In genomic region chr8:12040924-12041323, GRCm38 (mm10) we compare ENCODE assay signal across 21 mouse cellular contexts.
DNase-seq lines count a peak whose midpoint lies in the region; ATAC-seq lines count a peak whose summit lies in the region.
"Had no signal": no experiment of that assay in that cellular context is flagged by ENCODE, and none has a peak within 500 bp of the region (broad histone marks: within the 10 kb centered on the region; RNA-seq: fewer than 3 reads in every experiment).

No protein-coding gene starts in this region.

- H3K36me3 ChIP-seq in heart, embryonic 14.5 days (ENCODE audit: control insufficient read depth, insufficient read depth, low read length): no peaks in the 10 kb centered on the region
- H3K36me3 ChIP-seq in lung, embryonic 16.5 days (ENCODE audit: control insufficient read depth, insufficient read depth, low read length): no peaks in the 10 kb centered on the region
- H3K36me3 ChIP-seq in intestine, embryonic 15.5 days: no peaks in the 10 kb centered on the region
- no peaks in the 10 kb centered on the region for H3K36me3 ChIP-seq in forebrain, embryonic 14.5 days (ENCODE audit: control insufficient read depth, insufficient read depth, low read length)
- H3K36me3 ChIP-seq: G1E; heart, embryonic 15.5 days; hindbrain, embryonic 12.5 days; limb, embryonic 12.5 days had no signal

- intact Hi-C loops in heart, postnatal 10 days (cut with DNase I): no loop called here

- WGBS in heart, embryonic 14.5 days: 64% methylated on average over 3 of the region's 3 CpGs
- whole genome bisulfite sequencing in lung, embryonic 16.5 days: 46% methylated on average over 3 of the region's 3 CpGs
- WGBS in intestine, embryonic 15.5 days: 70% methylated on average over 3 of the region's 3 CpGs
- WGBS in forebrain, embryonic 14.5 days: 82% methylated on average over 3 of the region's 3 CpGs

- H3K27ac ChIP-seq in heart, embryonic 14.5 days (replicated peaks in 1 of 2; ENCODE audit: control insufficient read depth in 1 of 2, insufficient read depth in 1 of 2, low read depth in 2 of 2, low read length in 2 of 2): peak overlapping the region in 1 of 2 experiments; percentile 28; a peak in 1 of 4 replicates
- H3K27ac ChIP-seq in lung, embryonic 16.5 days (ENCODE audit: low read length): peak overlapping the region; percentile 57
- no peak overlapping the region for H3K27ac ChIP-seq in intestine, embryonic 15.5 days
- H3K27ac ChIP-seq in forebrain, embryonic 14.5 days (ENCODE audit: low read depth, low read length): no peak overlapping the region
- H3K27ac ChIP-seq: heart, embryonic 15.5 days; hindbrain, embryonic 12.5 days; limb, embryonic 12.5 days had no signal

- H3K9ac ChIP-seq in heart, embryonic 14.5 days (ENCODE audit: low read length): no peak overlapping the region
- H3K9ac ChIP-seq in lung, embryonic 16.5 days (ENCODE audit: low read length): peak overlapping the region; percentile 17; the same call in 1 of the 2 replicates
- no peak overlapping the region for H3K9ac ChIP-seq in intestine, embryonic 15.5 days
- H3K9ac ChIP-seq in forebrain, embryonic 14.5 days (ENCODE audit: low read length): no peak overlapping the region
- H3K9ac ChIP-seq: forebrain, postnatal 0 days; heart, embryonic 15.5 days; hindbrain, embryonic 12.5 days; limb, embryonic 12.5 days had no signal

- no peak overlapping the region for H3K4me3 ChIP-seq in heart, embryonic 14.5 days (ENCODE audit: control insufficient read depth in 1 of 2, insufficient read depth in 1 of 2, low read depth in 1 of 2, low read length in 2 of 2)
- H3K4me3 ChIP-seq in lung, embryonic 16.5 days (ENCODE audit: low read length): no peak overlapping the region
- H3K4me3 ChIP-seq in intestine, embryonic 15.5 days (replicated peaks): no peak overlapping the region
- no peak overlapping the region for H3K4me3 ChIP-seq in forebrain, embryonic 14.5 days (ENCODE audit: low read depth, low read length)
- H3K4me3 ChIP-seq: heart, embryonic 15.5 days; hindbrain, embryonic 12.5 days; limb, embryonic 12.5 days; myocyte had no signal

- ATAC-seq in heart, embryonic 14.5 days (ENCODE audit: insufficient number of reproducible peaks, insufficient read depth, low FRiP score, low read depth): no peak
- ATAC-seq in lung, embryonic 16.5 days (ENCODE audit: low read depth): no peak
- ATAC-seq in intestine, embryonic 15.5 days: no peak
- peak; percentile 72 for ATAC-seq in megakaryocyte, adult 5-6 weeks (ENCODE audit: poor library complexity, severe bottlenecking)
- ATAC-seq in forebrain, embryonic 14.5 days: no peak
- ATAC-seq: activated CD4-positive, CD25-positive, alpha-beta regulatory T cell, adult 4 months; forebrain, postnatal 0 days had no signal

- no peak for DNase-seq in heart, postnatal 10 days
- DNase-seq in lung, postnatal 10 days: no peak
- no peak for DNase-seq in yolk sac, embryonic 10.5 days (ENCODE audit: low spot score)
- DNase-seq in forebrain, embryonic 14.5 days (ENCODE audit: low spot score): no peak
- DNase-seq: adrenal gland, postnatal 10 days; cerebellum, adult 9-11 months; embryo, embryonic 11 days; forebrain, postnatal 0 days; midbrain, embryonic 14.5 days; right cerebral cortex, postnatal 25 days; thymus, adult 2 months had no signal

- H3K27me3 ChIP-seq in heart, embryonic 14.5 days (ENCODE audit: control insufficient read depth, insufficient read depth, low read length): no peaks in the 10 kb centered on the region
- no peaks in the 10 kb centered on the region for H3K27me3 ChIP-seq in lung, embryonic 16.5 days (ENCODE audit: control insufficient read depth, insufficient read depth, low read depth, low read length)
- H3K27me3 ChIP-seq in intestine, embryonic 15.5 days (replicated peaks): no peaks in the 10 kb centered on the region
- no peaks in the 10 kb centered on the region for H3K27me3 ChIP-seq in forebrain, embryonic 14.5 days (replicated peaks; ENCODE audit: control insufficient read depth, insufficient read depth, low read length)
- H3K27me3 ChIP-seq: heart, embryonic 15.5 days had no signal

- peaks cover 12 to 21% of the 10 kb centered on the region in 2 experiments for H3K4me1 ChIP-seq in heart, embryonic 14.5 days (ENCODE audit: control insufficient read depth in 2 of 2, insufficient read depth in 2 of 2, low read length in 2 of 2)
- no peaks in the 10 kb centered on the region for H3K4me1 ChIP-seq in lung, embryonic 16.5 days (replicated peaks; ENCODE audit: control insufficient read depth, insufficient read depth, low read length)
- 0 out of 2 replicates have a peak, but pooled peaks cover 4% of the 10 kb centered on the region for H3K4me1 ChIP-seq in intestine, embryonic 15.5 days (replicated peaks)
- no peaks in the 10 kb centered on the region for H3K4me1 ChIP-seq in forebrain, embryonic 14.5 days (ENCODE audit: control insufficient read depth, insufficient read depth, low read length)

- peak overlapping the region; percentile 29 for H3K4me2 ChIP-seq in heart, embryonic 14.5 days (ENCODE audit: low read length)
- peak overlapping the region; percentile 30 for H3K4me2 ChIP-seq in lung, embryonic 16.5 days (ENCODE audit: low read depth, low read length)
- peak overlapping the region; percentile 45 for H3K4me2 ChIP-seq in intestine, embryonic 15.5 days (replicated peaks)
- no peak overlapping the region for H3K4me2 ChIP-seq in forebrain, embryonic 14.5 days (ENCODE audit: low read length)
- H3K4me2 ChIP-seq: hindbrain, embryonic 12.5 days; limb, embryonic 12.5 days had no signal

- H3K9me3 ChIP-seq in heart, embryonic 14.5 days (ENCODE audit: control insufficient read depth, low read length): no peaks in the 10 kb centered on the region
- no peaks in the 10 kb centered on the region for H3K9me3 ChIP-seq in lung, embryonic 16.5 days (ENCODE audit: control insufficient read depth, low read length)
- no peaks in the 10 kb centered on the region for H3K9me3 ChIP-seq in intestine, embryonic 15.5 days
- no peaks in the 10 kb centered on the region for H3K9me3 ChIP-seq in forebrain, embryonic 14.5 days (replicated peaks; ENCODE audit: control insufficient read depth, low read length)
- H3K9me3 ChIP-seq: G1E; heart, embryonic 15.5 days; hindbrain, embryonic 12.5 days; limb, embryonic 12.5 days had no signal
